Mouse (Mus musculus) adrenal gland, postnatal 14 days (tissue): ENCODE data around the gene Ptprc. TPM values are rescaled to one million over a fixed set of nuclear protein-coding genes. Genes with fewer than 3 reads are reported as not detected.
A peak's percentile ranks its signal among the peaks of the same experiment; 100 is the strongest.

Experiments used
- DNase-seq: peaks from one replicate; pipeline ENCODE4 v3.0.0; 2021; ENCODE audit warnings: mixed read lengths
- total RNA-seq: library from RNA; stranded (reverse); gene quantifications from 2 replicates; pipeline ENCODE4 v1.2.3, GENCODE M21; 2021

The Ptprc gene
- total RNA-seq, 1 experiment from 2014 or later: 7.1 TPM

DNA sequence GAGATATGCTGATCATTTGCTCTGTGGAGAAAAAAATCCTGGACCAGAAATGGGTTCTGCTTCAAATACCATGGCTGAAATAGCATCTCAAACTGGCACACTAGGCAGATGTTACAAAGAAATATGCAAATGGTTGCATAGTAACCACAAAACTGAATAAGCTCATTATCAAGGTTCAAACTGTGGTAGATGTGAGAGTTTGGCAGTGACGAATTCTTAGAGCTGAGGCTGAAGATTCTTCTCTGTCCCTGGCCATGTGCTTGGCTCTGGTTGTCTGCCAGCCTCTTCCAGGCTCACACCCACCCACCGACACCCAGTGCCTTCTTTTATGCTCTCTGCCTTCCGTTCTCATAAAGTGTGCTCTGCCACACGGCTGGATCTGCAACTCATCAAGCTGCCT is 26.7 kb downstream of the Ptprc start:
- no peak for DNase-seq

DNA sequence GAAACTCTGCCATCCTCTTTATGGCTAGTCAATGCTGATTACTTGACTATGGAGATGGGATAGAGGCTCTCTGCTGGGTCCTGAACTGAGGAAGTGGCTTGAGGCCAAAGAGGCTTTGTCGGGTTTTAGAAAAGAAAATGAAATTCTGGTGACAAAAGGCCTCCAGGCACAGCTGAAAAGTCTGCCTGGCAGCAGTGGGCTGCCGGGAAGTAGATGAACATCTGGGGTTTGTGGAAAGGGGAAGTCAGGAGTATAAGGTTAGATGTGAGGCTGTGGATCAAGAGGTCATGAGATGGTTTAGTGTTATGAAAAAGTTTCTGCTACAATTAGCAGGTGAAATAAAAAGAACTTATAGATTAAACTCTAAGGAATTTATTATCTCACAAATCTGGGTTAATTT is 29.9 kb downstream of the Ptprc start:
- DNase-seq: no peak

DNA sequence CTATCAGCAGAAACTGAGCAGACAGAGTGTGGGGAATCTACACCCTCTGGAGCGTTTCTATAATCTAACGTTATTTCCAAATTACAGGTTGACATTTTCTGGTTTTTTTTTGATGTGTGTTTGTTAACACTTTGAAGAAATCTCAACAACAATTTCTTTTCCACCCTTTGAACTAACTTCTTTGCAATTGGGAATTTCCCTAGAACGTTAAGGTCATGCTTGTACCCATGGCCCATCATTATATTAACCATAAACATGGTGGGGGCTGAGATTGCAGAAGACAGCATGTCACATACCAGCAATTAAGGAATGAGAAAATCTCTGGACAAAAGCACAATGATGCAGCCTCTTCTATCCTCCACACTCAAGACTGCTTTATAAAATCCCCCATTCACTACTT is 30.4 kb downstream of the Ptprc start:
- no peak for DNase-seq

DNA sequence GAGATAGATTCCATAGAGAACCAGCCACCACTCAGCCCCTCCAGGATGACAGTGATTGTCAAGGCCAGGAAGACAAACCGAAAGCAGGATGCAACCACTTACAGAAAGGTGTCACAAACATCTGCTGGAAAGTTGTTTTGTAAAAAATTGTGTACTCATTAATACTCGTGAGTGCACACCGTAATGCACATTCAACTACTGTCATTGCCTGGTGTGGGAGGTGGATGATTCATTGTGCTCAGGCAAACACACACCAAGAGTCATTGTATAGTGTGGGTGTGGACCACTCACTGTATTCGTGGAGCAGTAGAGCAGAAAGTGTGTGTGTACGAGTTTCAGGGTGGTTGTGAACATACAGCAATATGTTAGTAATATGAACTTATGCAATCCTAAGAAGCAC is 31.1 kb downstream of the Ptprc start:
- DNase-seq: no peak

DNA sequence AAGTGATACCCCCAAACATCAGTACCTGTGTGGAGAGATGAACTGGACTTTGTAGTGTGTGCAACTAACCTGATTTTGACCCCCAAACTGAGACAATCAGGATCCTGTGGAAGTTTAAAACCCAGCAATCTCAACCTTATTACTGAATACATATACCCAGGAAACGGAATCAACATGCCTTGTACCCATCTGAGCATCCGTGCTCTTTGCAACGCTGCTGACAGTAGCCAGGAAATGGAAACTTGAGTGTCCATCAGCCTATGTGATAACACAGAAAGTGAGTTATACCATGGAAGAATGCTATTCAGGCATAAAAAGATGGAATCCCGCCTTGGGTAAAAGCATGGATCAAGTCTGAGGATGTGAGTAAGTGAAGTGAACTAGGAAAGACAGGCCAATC is 34.7 kb downstream of the Ptprc start:
- no peak for DNase-seq

DNA sequence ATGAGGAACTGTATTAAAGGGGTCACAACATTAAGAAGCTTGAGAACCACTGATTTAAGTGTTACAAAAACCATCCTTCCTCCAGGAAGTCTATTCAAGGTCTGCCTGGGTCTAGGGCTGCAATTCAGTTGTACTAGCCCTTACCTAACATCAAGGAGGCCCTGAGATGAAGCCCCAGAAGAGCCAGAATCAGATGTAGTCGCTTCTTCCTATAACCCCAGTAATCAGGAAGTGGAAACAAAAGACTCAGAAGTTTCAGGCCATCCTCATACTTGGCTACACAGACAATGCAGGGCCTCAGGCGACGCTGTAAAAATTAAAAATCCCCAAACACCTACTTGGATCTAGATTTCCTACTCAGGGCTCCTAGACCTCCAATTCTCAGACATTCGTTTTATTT is 37.8 kb downstream of the Ptprc start:
- no peak for DNase-seq

DNA sequence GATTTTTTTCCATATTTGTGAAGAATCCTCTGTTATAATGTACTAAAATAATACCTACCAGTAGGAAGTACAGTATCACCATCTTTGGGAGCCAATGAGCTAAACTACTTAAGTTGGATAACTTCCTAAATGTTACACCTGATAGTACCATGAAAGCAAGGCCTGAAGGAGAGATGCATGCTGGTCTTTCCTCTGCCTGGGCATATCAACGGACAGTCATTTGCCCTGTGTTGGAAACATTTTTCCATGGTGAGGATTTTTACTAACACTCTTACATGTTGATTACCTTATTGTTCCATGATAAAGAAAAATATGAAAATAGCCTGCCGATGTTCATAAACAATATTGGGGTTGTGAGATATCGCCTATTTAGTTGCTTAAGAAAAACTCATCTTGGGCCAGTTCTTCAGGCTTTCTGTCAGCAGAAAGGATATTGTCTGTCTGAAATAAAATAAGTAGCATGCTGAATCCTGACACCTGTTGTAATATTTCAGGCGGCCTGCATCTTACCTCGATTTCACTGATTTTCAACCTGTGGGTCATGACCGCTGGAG is 38.4 kb downstream of the Ptprc start:
- DNase-seq: no peak

DNA sequence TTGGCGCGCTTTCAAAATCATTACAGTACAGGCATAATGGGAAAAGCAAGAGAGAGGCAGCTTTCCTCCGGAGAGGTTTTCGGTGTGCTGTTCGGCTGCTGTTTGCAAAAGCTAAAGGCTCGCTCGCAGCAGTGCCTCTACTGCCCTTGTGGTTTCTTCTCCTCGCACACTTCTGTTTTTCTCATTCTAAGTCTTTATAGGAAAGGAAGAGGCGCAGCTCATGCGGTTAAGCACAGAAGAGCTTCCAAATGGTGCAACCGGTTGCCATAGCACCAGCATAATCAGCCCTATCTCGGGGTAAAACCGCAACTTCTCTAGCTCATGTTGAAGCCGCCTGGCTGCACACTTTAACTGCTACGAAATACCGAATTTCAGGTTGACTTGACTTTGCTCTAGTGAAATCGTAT is 39.1 kb downstream of the Ptprc start:
- DNase-seq: peak; percentile 44

DNA sequence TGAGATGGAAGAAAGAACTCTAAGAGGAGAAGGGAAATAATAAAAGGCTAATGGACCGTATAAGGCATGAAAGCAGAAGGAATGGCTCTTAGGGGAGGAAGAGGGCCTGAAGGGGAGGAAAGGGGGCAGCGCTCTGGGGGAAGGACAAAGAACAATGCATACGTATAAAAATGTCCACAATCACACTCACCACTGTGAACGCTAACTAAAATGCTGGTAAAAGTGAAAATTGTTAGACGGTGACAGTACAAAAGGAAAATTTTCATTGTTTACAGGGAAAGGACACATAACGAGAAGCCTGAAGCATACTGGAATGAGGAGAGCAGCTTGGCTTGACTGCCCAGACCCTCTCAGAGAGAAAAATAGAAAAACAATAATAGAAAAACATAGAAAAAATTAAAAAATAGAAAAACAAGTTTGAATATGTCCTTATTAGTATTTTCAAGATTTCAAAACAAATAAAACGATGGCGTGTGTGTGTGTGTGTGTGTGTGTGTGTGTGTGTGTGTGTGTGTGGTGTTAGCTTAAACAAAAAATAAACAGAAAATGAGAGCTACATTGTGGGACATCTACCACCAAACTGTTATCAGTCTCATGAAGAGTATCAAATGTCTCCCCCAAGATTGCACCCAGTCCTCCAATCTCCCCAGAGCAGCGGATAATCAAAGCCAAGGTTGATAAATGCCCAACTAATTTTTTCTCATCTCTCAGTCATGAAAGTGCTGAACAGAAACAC is 39.7 kb downstream of the Ptprc start:
- DNase-seq: no peak

DNA sequence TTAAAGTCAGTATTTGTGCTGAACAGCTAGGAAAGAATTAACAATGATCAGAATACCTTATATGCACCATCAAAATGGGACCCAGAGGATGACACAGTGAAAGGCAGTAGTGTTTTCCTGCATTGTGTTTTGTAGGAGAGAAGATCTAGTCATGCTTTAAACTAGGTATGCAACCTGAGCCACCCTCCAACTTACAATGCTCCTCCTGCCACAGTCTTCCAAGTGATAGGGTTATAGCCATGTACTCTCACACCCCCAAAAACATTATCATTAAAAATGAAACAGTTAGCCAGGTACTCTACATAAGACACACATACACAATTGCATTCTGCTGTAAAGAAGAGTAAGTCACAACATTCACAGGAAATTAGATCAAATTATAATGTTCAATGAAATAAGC is 40.4 kb downstream of the Ptprc start:
- no peak for DNase-seq

DNA sequence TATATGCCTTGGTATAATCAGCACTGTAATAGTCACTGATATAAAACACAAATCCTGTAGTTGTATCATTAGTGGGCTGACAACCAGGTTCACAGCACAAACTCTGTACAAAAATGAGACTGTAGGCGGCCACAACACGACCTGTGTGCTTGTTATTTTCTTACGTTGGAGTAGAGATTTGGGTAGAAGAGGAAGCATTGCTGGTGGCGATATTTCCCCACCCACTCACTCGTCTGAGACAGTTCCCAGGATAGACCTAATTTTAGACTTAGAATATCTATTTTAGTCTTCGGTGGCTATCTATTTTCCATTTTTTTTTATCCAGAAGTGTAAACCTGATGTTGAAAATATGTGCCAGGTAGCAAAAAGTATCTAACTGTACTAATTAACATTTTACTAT is 41.2 kb downstream of the Ptprc start:
- no peak for DNase-seq

DNA sequence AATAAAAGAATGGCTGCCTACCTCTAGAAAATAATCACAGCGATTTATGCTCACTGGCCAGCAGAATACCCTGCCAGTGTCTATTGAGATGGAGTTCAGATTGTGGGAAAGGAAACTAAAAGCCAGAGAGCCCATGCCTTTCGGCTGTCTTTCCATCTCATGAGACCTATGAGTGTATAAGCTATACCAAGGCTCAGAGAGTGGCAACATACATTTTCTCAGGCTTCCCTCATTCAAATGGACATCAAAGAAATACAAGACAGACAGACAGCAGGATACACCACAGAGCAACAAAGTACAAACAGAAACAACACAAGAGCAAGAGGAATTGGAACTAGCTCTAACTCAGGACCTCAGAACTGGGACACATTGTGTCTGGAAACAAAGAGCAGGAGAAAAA is 43.8 kb downstream of the Ptprc start:
- DNase-seq: no peak

DNA sequence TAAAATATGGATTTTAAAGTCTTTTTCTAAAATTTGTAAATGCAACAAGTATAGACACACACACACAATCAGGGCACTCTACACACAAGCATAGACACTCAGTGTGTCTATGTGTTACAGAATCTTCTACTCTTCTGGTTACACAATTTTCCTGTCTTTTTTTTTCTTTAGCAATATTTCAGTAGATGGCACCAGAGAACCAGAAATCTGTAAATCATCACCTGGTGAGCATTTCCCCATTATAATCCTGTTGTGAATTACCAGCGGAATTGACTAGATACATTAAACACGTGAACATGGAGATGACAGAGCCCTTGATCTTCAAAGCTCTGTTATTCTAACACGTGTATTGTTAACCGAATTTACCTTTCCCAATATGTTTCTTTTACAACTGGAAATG is 45.4 kb downstream of the Ptprc start:
- DNase-seq: no peak

DNA sequence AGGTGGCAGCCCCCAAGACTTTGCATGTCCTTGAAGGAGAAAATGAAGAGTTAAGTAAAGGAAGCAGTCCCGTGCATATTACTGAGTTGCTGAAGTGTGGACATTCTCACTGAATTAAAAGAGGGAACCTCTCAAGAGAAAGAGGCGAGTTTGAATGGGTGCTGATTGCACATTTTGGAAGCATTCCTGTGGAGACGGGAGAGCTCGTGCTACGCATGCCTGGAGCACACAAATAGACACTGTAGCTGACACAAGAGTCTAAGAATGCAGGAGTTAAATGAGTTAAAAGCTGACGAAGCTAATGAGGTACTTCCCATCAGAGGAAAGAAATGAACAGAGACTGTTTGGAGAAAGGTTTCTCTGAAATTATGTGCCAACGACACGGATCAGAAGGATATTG is 48.7 kb downstream of the Ptprc start:
- DNase-seq: no peak

DNA sequence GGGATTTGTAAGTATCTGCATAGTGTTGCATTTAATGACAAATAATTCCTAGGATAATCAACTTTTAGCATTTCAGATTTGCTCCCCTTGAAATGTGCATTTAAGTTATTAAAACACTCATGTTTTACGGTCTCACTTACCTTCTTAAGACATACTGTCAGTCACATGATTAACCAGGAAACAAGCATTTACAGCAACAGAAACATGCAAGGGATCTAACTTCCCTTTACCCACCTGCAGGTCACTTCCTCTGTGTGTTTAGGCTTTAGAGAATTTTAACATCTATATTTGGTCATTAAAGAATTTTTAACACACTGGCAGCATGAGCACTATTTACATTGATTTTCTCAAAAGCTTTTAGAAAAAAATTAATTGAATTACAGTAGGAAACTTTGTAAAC is 50.2 kb downstream of the Ptprc start:
- DNase-seq: no peak

DNA sequence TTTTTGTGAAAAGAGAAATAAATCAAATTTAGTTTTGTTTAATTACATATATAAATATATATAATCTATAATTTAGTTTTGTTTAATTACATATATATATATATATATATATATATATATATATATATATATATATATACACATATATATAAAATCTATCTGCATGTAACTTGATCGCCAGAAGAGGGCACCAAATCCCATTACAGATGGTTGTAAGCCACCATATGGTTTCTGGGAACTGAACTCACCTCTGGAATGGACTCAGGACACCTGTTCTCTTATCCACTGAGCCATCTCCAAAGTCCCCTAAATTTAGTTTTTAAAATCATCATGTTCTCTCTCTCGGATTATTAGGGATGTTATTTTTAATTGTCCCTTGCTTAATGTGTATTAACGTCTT is 51.6 kb downstream of the Ptprc start:
- no peak for DNase-seq

DNA sequence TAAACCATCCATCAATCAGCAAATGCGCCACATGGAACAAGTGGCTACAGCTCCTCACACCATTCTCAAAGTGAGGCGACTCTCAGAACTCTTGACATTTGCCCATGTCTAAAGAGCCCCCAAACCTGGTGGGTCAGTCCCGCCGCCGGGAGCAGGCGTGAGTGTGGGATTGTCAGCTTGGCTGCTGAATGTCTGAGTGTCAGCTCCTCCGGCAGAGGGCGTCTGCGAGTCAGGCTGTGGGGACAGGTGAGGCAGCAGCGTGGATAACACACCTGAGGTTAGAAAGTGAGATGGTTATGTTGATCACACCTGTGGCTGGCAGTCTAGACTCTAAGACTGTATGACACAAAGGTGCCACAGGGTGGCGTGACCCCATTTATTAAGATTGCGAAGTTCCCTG is 55.6 kb downstream of the Ptprc start:
- DNase-seq: no peak

DNA sequence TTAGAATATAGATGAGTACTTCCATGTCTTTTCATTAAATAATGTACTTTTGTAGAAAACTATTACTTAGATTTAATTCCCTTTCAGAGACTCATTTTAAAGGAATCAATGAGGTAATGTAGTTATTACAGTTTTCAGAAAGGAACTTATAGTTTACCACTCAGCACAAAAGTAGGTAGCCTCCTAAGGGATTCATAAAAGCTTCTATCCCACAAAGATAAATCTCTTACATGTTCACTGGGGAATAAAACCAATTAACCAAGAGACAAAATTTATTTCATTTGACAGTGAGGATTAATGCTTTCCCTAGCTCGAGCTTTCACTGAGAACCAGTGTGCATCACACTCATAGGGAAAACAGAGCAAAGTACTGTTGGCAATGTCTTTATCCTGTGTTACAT is 82.3 kb downstream of the Ptprc start:
- DNase-seq: no peak

DNA sequence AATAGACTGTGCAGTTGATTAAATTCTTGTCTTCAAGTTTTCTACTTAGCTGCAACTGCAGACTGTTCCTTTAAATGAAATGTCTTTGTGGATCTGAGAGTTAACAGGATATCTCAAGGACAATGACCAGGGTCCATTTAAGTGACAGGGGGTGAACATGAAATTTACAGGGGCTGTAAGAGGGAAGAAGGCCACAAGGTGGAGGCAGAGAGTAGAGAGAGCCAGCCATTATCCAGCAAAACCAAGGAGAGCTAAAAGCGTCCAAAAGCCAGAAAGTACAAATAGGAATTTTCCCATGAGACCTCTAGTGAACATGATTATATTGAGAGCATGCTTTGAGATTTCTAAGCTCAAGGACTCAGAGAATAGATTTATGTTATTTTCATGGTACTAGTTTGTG is 89.7 kb downstream of the Ptprc start:
- peak; percentile 41 for DNase-seq

DNA sequence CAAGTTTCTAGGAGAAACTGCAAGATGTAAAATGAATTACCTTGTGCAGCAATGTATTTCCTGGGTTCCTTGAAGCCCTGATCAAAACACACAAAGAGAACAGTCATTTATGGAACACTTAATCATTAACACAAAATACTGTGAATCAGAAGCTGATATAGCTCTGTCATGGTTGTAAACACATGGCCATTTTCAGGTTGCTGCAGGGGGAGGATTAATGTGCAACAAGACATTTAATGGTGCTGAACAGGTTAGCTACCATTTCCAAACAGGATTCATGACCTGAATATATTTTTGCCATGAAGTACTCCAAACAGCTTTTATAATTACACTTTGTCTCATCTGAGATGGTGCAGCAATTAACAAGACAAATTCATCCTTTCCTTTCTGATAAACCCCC is 91.8 kb downstream of the Ptprc start:
- no peak for DNase-seq

DNA sequence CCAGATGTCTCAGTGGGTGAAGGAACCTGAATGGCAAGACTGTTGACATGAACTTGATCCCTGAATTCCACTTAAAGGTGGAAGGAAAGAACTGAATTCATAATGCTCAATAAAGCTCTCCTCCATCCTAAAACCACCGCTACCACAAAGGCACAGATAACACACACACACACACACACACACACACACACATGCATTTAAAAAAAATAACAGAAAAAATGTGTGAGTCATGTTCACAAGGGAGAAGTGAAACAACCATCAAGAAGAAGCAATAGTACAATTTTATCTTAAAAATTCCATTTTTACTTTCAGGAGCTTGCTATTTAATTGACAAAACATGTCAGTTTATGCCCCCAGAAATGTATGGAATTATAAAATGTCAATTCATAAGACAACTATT is 95.2 kb downstream of the Ptprc start:
- DNase-seq: no peak

DNA sequence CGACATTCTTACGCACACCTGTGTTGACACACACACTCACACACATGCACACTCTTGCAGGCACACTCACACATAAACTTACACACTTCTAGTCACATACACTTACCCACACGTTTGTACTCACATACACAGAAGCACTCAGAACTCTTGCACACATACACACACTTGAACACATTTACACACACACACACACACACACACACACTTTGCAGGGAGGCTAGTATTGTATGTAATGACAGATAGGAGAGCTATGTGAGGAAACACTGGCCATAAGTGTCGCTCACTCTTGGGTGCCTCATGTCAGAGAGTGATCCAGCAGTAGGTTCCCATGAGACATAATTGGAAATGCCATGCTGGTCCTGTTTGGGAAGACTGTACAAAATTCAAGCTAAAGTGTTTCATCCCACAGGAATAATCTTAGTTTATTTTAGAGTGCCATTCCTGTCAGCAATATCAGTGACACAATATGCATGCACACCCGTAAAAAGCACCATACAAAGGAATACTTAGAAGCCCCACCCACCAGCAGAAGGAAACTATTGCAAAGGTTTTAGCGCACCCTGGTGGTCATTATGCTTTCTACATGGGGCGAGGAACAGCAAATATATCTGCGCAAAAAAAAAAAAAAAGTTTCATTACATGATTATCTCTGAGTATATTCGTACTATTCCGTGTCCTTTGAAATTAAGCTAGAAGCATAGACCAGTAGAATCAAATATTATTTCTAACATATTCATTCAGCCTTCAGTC is 131.1 kb downstream of the Ptprc start:
- DNase-seq: peak; percentile 88

DNA sequence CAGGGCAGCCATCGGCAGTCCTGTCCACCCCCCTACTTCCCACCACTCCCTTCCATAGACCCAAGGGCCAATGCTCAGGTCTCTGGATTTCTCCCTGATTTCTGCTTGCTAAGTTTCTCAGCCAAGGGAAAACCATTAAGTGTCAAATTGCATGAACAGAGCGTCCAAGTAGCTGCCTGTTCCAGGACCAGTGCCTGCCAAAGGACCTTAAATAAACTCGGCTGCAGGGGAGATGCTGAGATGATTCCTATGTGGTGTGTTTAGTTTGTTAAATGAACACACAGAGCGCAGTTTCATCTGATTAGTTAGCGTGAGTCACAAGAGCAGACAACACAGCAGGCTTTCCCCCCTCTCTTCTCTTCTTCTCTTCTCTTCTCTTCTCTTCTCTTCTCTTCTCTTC is 135.0 kb downstream of the Ptprc start:
- no peak for DNase-seq

DNA sequence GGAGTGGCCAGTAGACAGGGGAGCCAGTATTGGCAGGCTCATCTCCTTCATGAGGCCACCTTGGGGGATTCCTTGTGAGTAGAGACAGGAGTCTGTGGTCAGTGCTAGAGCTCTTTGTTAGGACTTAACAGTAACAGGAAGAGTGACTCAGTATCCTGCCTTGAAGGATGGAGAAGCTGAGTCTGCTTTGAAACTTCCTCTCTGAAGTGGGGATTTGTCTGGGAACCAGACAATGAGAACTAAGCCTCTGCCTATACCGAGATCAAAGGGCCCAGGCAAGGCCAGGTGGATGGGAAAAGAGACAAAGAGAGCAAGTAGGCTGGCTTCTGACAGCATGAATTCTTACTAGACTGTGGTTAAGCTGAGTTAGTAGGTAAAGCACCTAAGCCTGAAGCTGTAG is 136.3 kb downstream of the Ptprc start:
- no peak for DNase-seq
